Mouse (Mus musculus) neural tube, embryonic 11.5 days (tissue): Measurements from ENCODE around the gene Il17rb. TPM values are rescaled to one million over a fixed set of nuclear protein-coding genes. Genes with fewer than 3 reads are reported as not detected.

Experiments
- ATAC-seq: fragments of 200-750 bp; cut with Nextera tagmentation; 2 replicates; pipeline ENCODE4 v1.8.0; 2017; ENCODE audit warnings: moderate number of reproducible peaks, mild to moderate bottlenecking, moderate TSS enrichment, moderate library complexity; ENCODE audit not compliant: insufficient read depth, low FRiP score, low TSS enrichment
- DNase-seq: peaks from one replicate; pipeline ENCODE4 v3.0.0-alpha.2; 2015; ENCODE audit warnings: low spot score
- H3K27ac ChIP-seq: fragments of 300-500 bp; sonication (generic); 2 replicates; pipeline ENCODE4 v1.5.1; 2014; ENCODE audit warnings: low read depth, mild to moderate bottlenecking, low read length
- H3K27me3 ChIP-seq: fragments of 300-500 bp; sonication (generic); 2 replicates; pipeline ENCODE4 v1.6.1; 2014; ENCODE audit warnings: mild to moderate bottlenecking, low read length, mixed read lengths; ENCODE audit not compliant: control insufficient read depth, insufficient read depth
- H3K36me3 ChIP-seq: fragments of 300-500 bp; sonication (generic); 2 replicates; pipeline ENCODE4 v1.6.1; 2014; ENCODE audit warnings: mild to moderate bottlenecking, low read length, moderate library complexity, mixed read lengths; ENCODE audit not compliant: control insufficient read depth, insufficient read depth
- H3K4me1 ChIP-seq: fragments of 300-500 bp; sonication (generic); 2 replicates; pipeline ENCODE4 v1.6.1; 2014; ENCODE audit warnings: low read length, mixed read lengths; ENCODE audit not compliant: control insufficient read depth, insufficient read depth
- H3K4me2 ChIP-seq: fragments of 300-500 bp; sonication (generic); 2 replicates; pipeline ENCODE4 v1.6.1; 2014; ENCODE audit warnings: low read depth, mild to moderate bottlenecking, moderate library complexity
- H3K4me3 ChIP-seq: fragments of 300-500 bp; sonication (generic); 2 replicates; pipeline ENCODE4 v1.5.1; 2014; ENCODE audit warnings: low read depth, low read length
- H3K9ac ChIP-seq: fragments of 300-500 bp; sonication (generic); 2 replicates; pipeline ENCODE4 v1.6.1; 2014; ENCODE audit warnings: mild to moderate bottlenecking, low read length
- H3K9me3 ChIP-seq: fragments of 300-500 bp; sonication (generic); 2 replicates; pipeline ENCODE4 v1.6.1; 2016; ENCODE audit warnings: low read length; ENCODE audit not compliant: control insufficient read depth
- WGBS: fragments of 180-500 bp; shearing (Covaris S2); extraction: QIAGEN DNeasy Blood & Tissue Kit; methylation state at CpG from one replicate; pipeline ENCODE4 v1.1.7; 2014; 5-methylcytosine and 5-hydroxymethylcytosine counted together
- polyA plus RNA-seq: library from polyadenylated mRNA; unstranded; fragments of >200 nt; fragmentation: Nextera tagmentation; extraction: Ambion mirVana; gene quantifications from 2 replicates; pipeline ENCODE4 v1.2.1, GENCODE M21; 2014

The Il17rb gene
- polyA plus RNA-seq, 1 experiment from 2014 or later: 0.85 TPM

DNA sequence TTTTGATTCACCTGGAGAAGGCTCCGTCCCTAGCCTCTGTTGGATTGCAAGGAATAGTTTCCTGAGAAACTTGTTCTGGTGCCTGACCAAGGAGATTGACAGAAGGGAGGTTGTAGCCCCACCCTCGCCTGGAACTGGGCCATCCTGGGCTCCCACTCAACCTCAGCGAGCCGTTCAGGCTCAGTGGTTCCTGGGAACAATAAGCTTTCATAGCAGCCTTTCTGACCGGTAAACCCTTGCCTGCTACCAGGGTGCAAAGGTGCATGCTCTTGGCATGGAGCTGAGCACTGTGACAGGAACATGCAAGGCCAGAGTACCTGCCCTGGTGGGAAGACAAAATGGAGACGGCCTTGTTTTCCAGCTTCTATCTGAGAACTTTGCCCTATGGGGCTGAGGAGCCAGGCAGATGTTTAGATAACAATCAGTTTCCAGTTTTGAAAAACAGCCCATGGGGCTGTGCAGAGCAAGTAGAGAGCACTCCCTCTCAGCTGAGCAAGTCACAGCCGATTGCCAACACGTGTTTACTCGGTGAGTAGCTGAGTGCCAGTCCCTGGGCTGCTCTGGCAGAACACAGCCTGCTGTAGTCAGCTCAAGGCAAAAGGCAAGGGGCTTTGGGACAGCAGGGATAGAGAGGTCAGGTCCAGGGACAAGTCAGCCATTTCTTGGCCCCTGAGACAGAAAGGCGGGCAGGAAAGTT is 1.3 kb upstream of the Il17rb start:
- Histone ChIP-seq H3K4me3 (no peak overlapping the region), H3K9me3 (no peaks in the 10 kb centered on the region), H3K27me3 (peaks cover 10% of the 10 kb centered on the region; the same call in 1 of the 2 replicates), H3K27ac (no peak overlapping the region), H3K4me1 (peaks cover 6% of the 10 kb centered on the region; the same call in 1 of the 2 replicates), H3K36me3 (no peaks in the 10 kb centered on the region), H3K4me2 (no peak overlapping the region), H3K9ac (no peak overlapping the region)
- 84% methylated on average over 10 of the region's 10 CpGs for WGBS
- no peak for ATAC-seq
- no peak for DNase-seq

- no peaks in the 10 kb centered on the region for H3K27me3 ChIP-seq
- no peak for DNase-seq
- H3K27ac ChIP-seq: no peak overlapping the region
- no peaks in the 10 kb centered on the region for H3K9me3 ChIP-seq
- 97% methylated on average over 3 of the region's 3 CpGs for WGBS
- no peak overlapping the region for H3K4me2 ChIP-seq
- peaks cover 5% of the 10 kb centered on the region; the same call in 1 of the 2 replicates for H3K36me3 ChIP-seq
- H3K4me3 ChIP-seq: no peak overlapping the region
- H3K4me1 ChIP-seq: no peaks in the 10 kb centered on the region
- no peak overlapping the region for H3K9ac ChIP-seq
- no peak for ATAC-seq
Measured at GRCm38 (mm10) chr14:29999475-29999811, 9.3 kb downstream of the Il17rb start.

- no peaks in the 10 kb centered on the region for H3K4me1 ChIP-seq
- peaks cover 5% of the 10 kb centered on the region; the same call in 1 of the 2 replicates for H3K36me3 ChIP-seq
- 81% methylated on average over 13 of the region's 13 CpGs for WGBS
- H3K9me3 ChIP-seq: no peaks in the 10 kb centered on the region
- DNase-seq (no peak), ATAC-seq (no peak)
- no peak overlapping the region for H3K4me2 ChIP-seq
- H3K4me3 ChIP-seq: no peak overlapping the region
- no peak overlapping the region for H3K27ac ChIP-seq
- no peak overlapping the region for H3K9ac ChIP-seq
- no peaks in the 10 kb centered on the region for H3K27me3 ChIP-seq
Measured at GRCm38 (mm10) chr14:29998747-29999474, 9.8 kb downstream of the Il17rb start.

GRCm38 (mm10) chr14:29997345-29997744 is 11.4 kb downstream of the Il17rb start:
- peaks cover 8% of the 10 kb centered on the region; the same call in 1 of the 2 replicates for H3K36me3 ChIP-seq
- no peak overlapping the region for H3K4me3 ChIP-seq
- H3K9me3 ChIP-seq: no peaks in the 10 kb centered on the region
- DNase-seq: no peak
- H3K27me3 ChIP-seq: no peaks in the 10 kb centered on the region
- no peak for ATAC-seq
- no peaks in the 10 kb centered on the region for H3K4me1 ChIP-seq
- H3K9ac ChIP-seq: no peak overlapping the region
- no peak overlapping the region for H3K4me2 ChIP-seq
- H3K27ac ChIP-seq: no peak overlapping the region

- Histone ChIP-seq H3K36me3 (peaks cover 12% of the 10 kb centered on the region), H3K9me3 (no peaks in the 10 kb centered on the region), H3K27ac (no peak overlapping the region), H3K4me1 (no peaks in the 10 kb centered on the region), H3K9ac (no peak overlapping the region), H3K4me2 (no peak overlapping the region), H3K4me3 (no peak overlapping the region), H3K27me3 (no peaks in the 10 kb centered on the region)
- no peak for ATAC-seq
- 93% methylated on average over 11 of the region's 11 CpGs for WGBS
- no peak for DNase-seq
Measured at GRCm38 (mm10) chr14:29996000-29996751, 12.5 kb downstream of the Il17rb start.

- H3K4me3 ChIP-seq: no peak overlapping the region
- no peaks in the 10 kb centered on the region for H3K9me3 ChIP-seq
- DNase-seq (no peak), ATAC-seq (no peak)
- H3K27ac ChIP-seq: no peak overlapping the region
- H3K9ac ChIP-seq: no peak overlapping the region
- no peak overlapping the region for H3K4me2 ChIP-seq
- no peaks in the 10 kb centered on the region for H3K4me1 ChIP-seq
- H3K27me3 ChIP-seq: no peaks in the 10 kb centered on the region
- peaks cover 16% of the 10 kb centered on the region for H3K36me3 ChIP-seq
- WGBS: 72% methylated on average over 4 of the region's 4 CpGs
Measured at GRCm38 (mm10) chr14:29994976-29995375, 13.7 kb downstream of the Il17rb start.

GRCm38 (mm10) chr14:29988337-29988736 is 20.4 kb downstream of the Il17rb start:
- H3K4me1 ChIP-seq: no peaks in the 10 kb centered on the region
- H3K27me3 ChIP-seq: no peaks in the 10 kb centered on the region
- H3K36me3 ChIP-seq: peaks cover 39% of the 10 kb centered on the region
- H3K27ac ChIP-seq: no peak overlapping the region
- WGBS: 96% methylated on average over 4 of the region's 4 CpGs
- H3K4me2 ChIP-seq: no peak overlapping the region
- H3K4me3 ChIP-seq: no peak overlapping the region
- H3K9ac ChIP-seq: no peak overlapping the region
- ATAC-seq: no peak
- no peaks in the 10 kb centered on the region for H3K9me3 ChIP-seq
- no peak for DNase-seq

GRCm38 (mm10) chr14:29987739-29988138 is 21.0 kb downstream of the Il17rb start:
- H3K36me3 ChIP-seq: peaks cover 40% of the 10 kb centered on the region
- no peak for ATAC-seq

More at GRCm38 (mm10) chr14:29987739-29988138, 21.0 kb downstream of the Il17rb start:
- no peak for DNase-seq
- Histone ChIP-seq H3K27ac (no peak overlapping the region), H3K4me3 (no peak overlapping the region), H3K9ac (no peak overlapping the region), H3K27me3 (no peaks in the 10 kb centered on the region), H3K9me3 (no peaks in the 10 kb centered on the region), H3K4me1 (no peaks in the 10 kb centered on the region), H3K4me2 (no peak overlapping the region)
- 94% methylated on average over 9 of the region's 9 CpGs for WGBS
